Mouse (Mus musculus) small intestine, adult 2 months (tissue): Measurements from ENCODE around the gene Mxd4. TPM values are rescaled to one million over a fixed set of nuclear protein-coding genes. Genes with fewer than 3 reads are reported as not detected.
A peak's percentile ranks its signal among the peaks of the same experiment; 100 is the strongest.

ENCODE experiments used
- H3K27ac ChIP-seq: fragments of 200-500 bp; 2 replicates; pipeline ENCODE4 v1.5.1; 2012; ENCODE audit warnings: low read depth, low read length, control low read depth, inconsistent platforms; ENCODE audit not compliant: insufficient read depth
- H3K27me3 ChIP-seq: fragments of 200-500 bp; 2 replicates; pipeline ENCODE4 v1.6.1; 2012; ENCODE audit warnings: mild to moderate bottlenecking, moderate library complexity, low read length, inconsistent platforms; ENCODE audit not compliant: control insufficient read depth, insufficient read depth
- H3K36me3 ChIP-seq: fragments of 200-500 bp; 2 replicates; pipeline ENCODE4 v1.6.1; 2012; ENCODE audit warnings: mild to moderate bottlenecking, low read length, control low read depth, inconsistent platforms; ENCODE audit not compliant: control insufficient read depth, insufficient read depth
- H3K4me1 ChIP-seq: fragments of 200-500 bp; 2 replicates; pipeline ENCODE4 v1.6.1; 2012; ENCODE audit warnings: low read length, inconsistent platforms, mixed read lengths; ENCODE audit not compliant: control insufficient read depth, insufficient read depth, insufficient read length
- H3K4me3 ChIP-seq: fragments of 200-500 bp; 2 replicates; pipeline ENCODE4 v1.5.1; 2012; ENCODE audit warnings: low read depth, mild to moderate bottlenecking, control low read depth, inconsistent platforms, low read length, moderate library complexity
- CTCF ChIP-seq: fragments of 200-500 bp; IDR thresholded peaks from 2 replicates; pipeline ENCODE4 v1.5.1; 2012; ENCODE audit warnings: low read depth, mild to moderate bottlenecking, control low read depth, inconsistent platforms, low read length, moderate library complexity, mixed read lengths; ENCODE audit not compliant: insufficient replicate concordance, insufficient read length; ENCODE audit errors: extremely low read depth
- POLR2A ChIP-seq: fragments of 200-500 bp; IDR thresholded peaks from 2 replicates; pipeline ENCODE4 v1.6.1; 2012; ENCODE audit warnings: low read depth, mild to moderate bottlenecking, control low read depth, inconsistent platforms, low read length, moderate library complexity
- WGBS: fragments of 180-500 bp; shearing (Covaris S2); methylation state at CpG from one replicate; pipeline ENCODE4 v1.1.7; 2018; 5-methylcytosine and 5-hydroxymethylcytosine counted together
- polyA plus RNA-seq: library from polyadenylated mRNA; depleted of rRNA; stranded (reverse); fragments of >200 nt; gene quantifications from 2 replicates; pipeline ENCODE4 v1.2.3, GENCODE M21; 2012; rRNA removed

The Mxd4 gene
- polyA plus RNA-seq, 1 experiment = 154 TPM

- H3K27ac ChIP-seq = no peak overlapping the region
- TF ChIP-seq CTCF = 0 out of 2 replicates have a peak, but pooled peaks have one; percentile 11
- no peak for TF ChIP-seq POLR2A
- 91% methylated on average over 3 of the region's 3 CpGs for WGBS
These were observed 40.0 kb downstream of the Mxd4 start for GRCm38 (mm10) chr5:34147554-34147953.

DNA sequence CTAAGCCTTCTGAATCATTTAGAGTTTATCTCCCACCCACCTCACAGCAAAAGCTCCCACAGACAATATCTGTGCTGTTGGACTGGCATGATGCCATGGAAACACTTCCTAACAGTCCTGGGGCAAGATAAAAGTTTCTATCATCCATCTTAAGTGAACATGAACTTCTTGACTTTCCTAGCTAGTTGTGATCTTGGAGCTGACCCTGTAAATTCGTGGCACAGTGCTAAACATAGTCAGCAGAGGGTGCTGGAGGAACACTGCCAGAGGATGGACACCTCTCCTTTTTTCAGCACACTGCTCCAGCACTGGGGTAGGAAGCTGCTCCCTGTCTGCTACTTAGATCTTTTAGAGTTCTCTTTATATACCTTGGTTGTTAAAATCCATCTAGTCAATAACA lies 47.8 kb downstream of the Mxd4 start:
- 0% methylated on average over 1 of the region's 1 CpGs for WGBS
- no peak overlapping the region for H3K27ac ChIP-seq
- TF ChIP-seq POLR2A = no peak
- TF ChIP-seq CTCF = peak; percentile 30; the same call in 1 of the 2 replicates
- no peaks in the 10 kb centered on the region for H3K36me3 ChIP-seq
- no peaks in the 10 kb centered on the region; the same call in 1 of the 2 replicates for H3K27me3 ChIP-seq
- H3K4me1 ChIP-seq = no peaks in the 10 kb centered on the region
- no peak overlapping the region for H3K4me3 ChIP-seq

More at GRCm38 (mm10) chr5:34147554-34147953, 40.0 kb downstream of the Mxd4 start:
- no peaks in the 10 kb centered on the region for H3K4me1 ChIP-seq
- no peak overlapping the region for H3K4me3 ChIP-seq
- no peaks in the 10 kb centered on the region for H3K36me3 ChIP-seq
- no peaks in the 10 kb centered on the region for H3K27me3 ChIP-seq

DNA sequence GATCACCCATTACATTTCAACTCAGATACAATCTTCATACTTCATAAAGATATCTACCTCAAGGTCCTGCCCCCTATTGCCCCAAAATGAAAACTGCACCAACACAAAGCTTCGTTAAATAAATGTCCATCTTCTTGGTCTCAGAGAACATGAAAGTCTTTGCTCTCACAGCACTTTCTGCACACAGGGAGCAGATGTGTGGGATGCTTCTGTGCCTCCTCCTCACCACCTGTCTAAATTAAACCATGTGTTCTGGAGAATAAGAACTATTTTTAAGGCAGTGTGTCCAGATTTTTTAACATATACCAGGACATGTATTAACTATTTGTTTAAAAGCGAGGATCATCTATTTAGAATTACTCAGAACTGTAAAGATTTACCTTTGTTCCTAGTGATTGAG lies 54.8 kb downstream of the Mxd4 start:
- WGBS = 76% methylated on average over 2 of the region's 2 CpGs
- H3K4me3 ChIP-seq = no peak overlapping the region
- TF ChIP-seq CTCF (no peak), POLR2A (no peak)

GRCm38 (mm10) chr5:34124131-34124530 lies 63.4 kb downstream of the Mxd4 start:
- Histone ChIP-seq H3K36me3 (no peaks in the 10 kb centered on the region), H3K4me1 (no peaks in the 10 kb centered on the region), H3K4me3 (no peak overlapping the region), H3K27me3 (no peaks in the 10 kb centered on the region), H3K27ac (no peak overlapping the region)
- TF ChIP-seq CTCF (no peak), POLR2A (no peak)
- 17% methylated on average over 1 of the region's 1 CpGs for WGBS

More for the DNA sequence above, 54.8 kb downstream of the Mxd4 start:
- H3K27me3 ChIP-seq = no peaks in the 10 kb centered on the region; the same call in 1 of the 2 replicates
- H3K4me1 ChIP-seq = no peaks in the 10 kb centered on the region
- no peak overlapping the region for H3K27ac ChIP-seq
- H3K36me3 ChIP-seq = no peaks in the 10 kb centered on the region

Other genes starting within 250 kb of the Mxd4 start
- gene Gm1673, start 204.3 kb downstream of the Mxd4 start, polyA plus RNA-seq = 6.9 and 9.8 TPM in 2 replicates
- gene Nat8l, start 191.7 kb downstream of the Mxd4 start, polyA plus RNA-seq = 0.32 and 0.34 TPM in 2 replicates
- not detected in 2 replicates for gene Poln, start 18.3 kb downstream of the Mxd4 start, polyA plus RNA-seq
- gene Haus3, start 18.2 kb downstream of the Mxd4 start, polyA plus RNA-seq = 0.09 TPM in 1 of 2 replicates, not detected in the other
- gene Zfyve28, start 100.7 kb upstream of the Mxd4 start, polyA plus RNA-seq = 1.5 and 1.7 TPM in 2 replicates
- gene Cfap99, start 100.9 kb upstream of the Mxd4 start, polyA plus RNA-seq = 0.04 TPM in 1 of 2 replicates, not detected in the other
- gene Rnf4, start 148.6 kb upstream of the Mxd4 start, polyA plus RNA-seq = 19.9 and 31.8 TPM in 2 replicates
- 9.4 and 30.9 TPM in 2 replicates for gene Fam193a, start 182.2 kb upstream of the Mxd4 start, polyA plus RNA-seq